Mouse (Mus musculus) stomach, postnatal 0 days (tissue): Measurements from ENCODE around the gene Gm11172. TPM values are rescaled to one million over a fixed set of nuclear protein-coding genes. Genes with fewer than 3 reads are reported as not detected.

Experiments
- ATAC-seq: fragments of 200-750 bp; cut with Nextera tagmentation; 2 replicates; pipeline ENCODE4 v1.8.0; 2017; ENCODE audit not compliant: low FRiP score, low TSS enrichment
- DNase-seq: peaks from one replicate; pipeline ENCODE4 v3.0.0-alpha.2; 2016; ENCODE audit warnings: low spot score
- H3K27ac ChIP-seq: fragments of 300-500 bp; sonication (generic); replicated peaks from 2 replicates; pipeline ENCODE4 v1.5.1; 2014; ENCODE audit warnings: mild to moderate bottlenecking, control low read depth
- H3K27me3 ChIP-seq: fragments of 300-500 bp; sonication (generic); 2 replicates; pipeline ENCODE4 v1.6.1; 2014; ENCODE audit warnings: low read length; ENCODE audit not compliant: control insufficient read depth, insufficient read depth
- H3K36me3 ChIP-seq: fragments of 300-500 bp; sonication (generic); 2 replicates; pipeline ENCODE4 v1.6.1; 2014; ENCODE audit warnings: low read length, mixed read lengths; ENCODE audit not compliant: control insufficient read depth, insufficient read depth
- H3K4me1 ChIP-seq: fragments of 300-500 bp; sonication (generic); replicated peaks from 2 replicates; pipeline ENCODE4 v1.6.1; 2014; ENCODE audit warnings: antibody characterized with exemption; ENCODE audit not compliant: control insufficient read depth, insufficient read depth
- H3K4me2 ChIP-seq: fragments of 300-500 bp; sonication (generic); replicated peaks from 2 replicates; pipeline ENCODE4 v1.6.1; 2014; ENCODE audit warnings: low read depth, mild to moderate bottlenecking, control low read depth, moderate library complexity
- H3K4me3 ChIP-seq: fragments of 300-500 bp; sonication (generic); 2 replicates; pipeline ENCODE4 v1.5.1; 2014; ENCODE audit warnings: low read depth, low read length, control low read depth
- H3K9ac ChIP-seq: fragments of 300-500 bp; sonication (generic); 2 replicates; pipeline ENCODE4 v1.6.1; 2014; ENCODE audit warnings: mild to moderate bottlenecking, low read length, control low read depth, mixed read lengths
- H3K9me3 ChIP-seq: fragments of 300-500 bp; sonication (generic); 2 replicates; pipeline ENCODE4 v1.6.1; 2016; ENCODE audit warnings: low read length; ENCODE audit not compliant: control insufficient read depth
- CTCF ChIP-seq: IDR thresholded peaks from 2 replicates; pipeline ENCODE4 v1.5.1; 2016; ENCODE audit warnings: antibody characterized with exemption, low read depth, mild to moderate bottlenecking, moderate library complexity
- EP300 ChIP-seq: optimal IDR thresholded peaks from 2 replicates; pipeline ENCODE3; 2016; ENCODE audit warnings: antibody characterized with exemption
- WGBS: fragments of 180-500 bp; shearing (Covaris S2); extraction: QIAGEN DNeasy Blood & Tissue Kit; methylation state at CpG from one replicate; pipeline ENCODE4 v1.1.7; 2014; 5-methylcytosine and 5-hydroxymethylcytosine counted together
- polyA plus RNA-seq: library from polyadenylated mRNA; unstranded; fragments of >200 nt; fragmentation: Nextera tagmentation; extraction: Ambion mirVana; gene quantifications from 2 replicates; pipeline ENCODE4 v1.2.1, GENCODE M21; 2015

Gene Gm11172
- polyA plus RNA-seq, 1 experiment from 2014 or later, result not detected

DNA sequence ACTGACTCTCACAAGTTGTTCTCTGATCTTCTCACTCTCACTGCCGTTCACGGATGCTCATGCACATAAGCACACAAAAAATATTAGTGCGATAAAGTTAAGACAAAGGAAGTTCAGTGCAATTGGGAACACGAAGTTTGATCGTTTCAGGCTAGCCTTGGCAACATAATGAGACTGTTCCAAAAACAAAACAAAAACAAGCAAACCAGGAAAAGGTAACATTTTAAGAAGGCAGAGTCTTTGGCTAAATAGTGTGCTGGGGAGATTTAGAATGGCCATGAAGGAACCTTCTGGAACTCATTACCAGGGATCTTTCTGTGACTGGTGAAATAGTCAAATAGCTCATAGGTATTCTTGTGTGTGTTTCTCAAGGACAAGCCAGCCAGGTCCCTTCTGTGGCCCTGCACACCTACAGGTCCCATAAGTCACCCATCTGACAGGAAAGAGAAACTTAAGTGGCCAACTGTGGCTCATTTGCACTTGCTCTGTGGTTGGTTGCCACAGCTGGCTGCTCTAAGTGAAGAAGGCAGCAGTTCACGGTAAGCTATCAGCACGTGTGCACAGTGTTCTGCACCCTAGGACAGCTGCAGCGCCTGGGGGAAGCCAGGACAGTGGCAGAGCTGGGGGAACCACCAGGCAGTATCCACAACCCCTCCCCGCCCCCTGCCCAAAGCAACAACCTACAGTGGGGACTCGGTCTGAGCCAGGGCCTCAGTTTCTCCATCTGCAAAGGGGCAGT lies 6.8 kb upstream of the Gm11172 start, which contains the start of gene Prm1:
Prm1 (minus strand) TSS at position 51 of the 739 bp plus-strand sequence.
- DNase-seq, result no peak
- TF ChIP-seq EP300 (no peak), CTCF (no peak)
- no peak for ATAC-seq
- Histone ChIP-seq H3K9ac (no peak within 1 kb of the TSS), H3K4me3 (no peak within 1 kb of the TSS), H3K9me3 (no peaks in the 10 kb centered on the region), H3K4me2 (no peak within 1 kb of the TSS), H3K27ac (no peak within 1 kb of the TSS), H3K27me3 (no peaks in the 10 kb centered on the region), H3K36me3 (no peaks in the 10 kb centered on the region), H3K4me1 (no peaks in the 10 kb centered on the region)
- 81% methylated on average over 10 of the region's 10 CpGs for WGBS

DNA sequence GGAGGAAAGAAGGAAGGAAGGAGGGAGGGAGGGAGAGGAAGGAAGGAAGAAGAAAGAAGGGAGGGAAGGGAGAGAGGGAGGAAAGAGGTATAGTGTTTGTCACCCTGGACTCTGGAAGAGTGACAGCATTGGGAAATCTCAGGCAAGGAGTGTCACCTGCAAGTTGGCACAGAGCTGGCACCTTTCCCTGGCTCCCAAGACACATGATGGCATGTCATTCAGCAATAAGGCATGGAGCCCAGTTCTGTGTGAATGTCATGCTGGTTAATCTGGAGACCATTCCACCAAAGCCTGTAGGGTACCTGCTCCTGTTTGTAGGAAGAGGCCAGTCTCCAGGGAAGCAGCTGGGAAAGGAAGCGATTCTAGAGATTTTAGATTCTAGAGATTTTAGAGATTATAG lies 2.3 kb upstream of the Gm11172 start:
- no peak overlapping the region for H3K4me3 ChIP-seq
- no peaks in the 10 kb centered on the region for H3K36me3 ChIP-seq
- H3K9ac ChIP-seq, result no peak overlapping the region
- H3K4me1 ChIP-seq, result no peaks in the 10 kb centered on the region
- H3K9me3 ChIP-seq, result no peaks in the 10 kb centered on the region
- no peak for DNase-seq
- WGBS, result 96% methylated on average over 1 of the region's 1 CpGs
- no peak for ATAC-seq
- TF ChIP-seq CTCF (no peak), EP300 (no peak)
- H3K27ac ChIP-seq, result no peak overlapping the region
- H3K4me2 ChIP-seq, result no peak overlapping the region
- no peaks in the 10 kb centered on the region for H3K27me3 ChIP-seq

DNA sequence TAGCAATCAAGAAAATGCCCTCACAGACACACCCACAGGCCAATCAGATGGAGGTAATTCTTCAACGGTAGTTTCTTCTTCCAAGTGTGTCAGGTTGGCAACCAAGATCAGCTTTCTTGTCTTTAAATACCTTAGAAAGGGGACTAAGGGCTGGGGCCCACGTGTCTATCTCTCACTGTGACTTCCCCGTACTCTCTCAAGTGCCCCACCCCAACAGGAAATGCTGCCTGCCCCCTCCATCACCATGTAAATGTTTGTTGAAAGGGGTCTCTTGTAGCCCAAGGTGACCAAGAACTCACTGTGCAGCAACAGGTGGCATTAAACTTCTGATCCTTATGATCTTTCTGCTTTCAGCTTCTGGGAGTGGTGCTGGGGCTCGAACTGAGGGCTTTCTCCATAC lies 1.0 kb downstream of the Gm11172 start:
- 77% methylated on average over 4 of the region's 4 CpGs for WGBS
- no peak overlapping the region for H3K4me3 ChIP-seq
- H3K27me3 ChIP-seq, result no peaks in the 10 kb centered on the region
- H3K4me1 ChIP-seq, result no peaks in the 10 kb centered on the region
- no peak for ATAC-seq
- H3K9ac ChIP-seq, result no peak overlapping the region
- no peak overlapping the region for H3K4me2 ChIP-seq
- H3K9me3 ChIP-seq, result no peaks in the 10 kb centered on the region
- DNase-seq, result no peak
- H3K36me3 ChIP-seq, result no peaks in the 10 kb centered on the region
- TF ChIP-seq CTCF (no peak), EP300 (no peak)
- H3K27ac ChIP-seq, result no peak overlapping the region

DNA sequence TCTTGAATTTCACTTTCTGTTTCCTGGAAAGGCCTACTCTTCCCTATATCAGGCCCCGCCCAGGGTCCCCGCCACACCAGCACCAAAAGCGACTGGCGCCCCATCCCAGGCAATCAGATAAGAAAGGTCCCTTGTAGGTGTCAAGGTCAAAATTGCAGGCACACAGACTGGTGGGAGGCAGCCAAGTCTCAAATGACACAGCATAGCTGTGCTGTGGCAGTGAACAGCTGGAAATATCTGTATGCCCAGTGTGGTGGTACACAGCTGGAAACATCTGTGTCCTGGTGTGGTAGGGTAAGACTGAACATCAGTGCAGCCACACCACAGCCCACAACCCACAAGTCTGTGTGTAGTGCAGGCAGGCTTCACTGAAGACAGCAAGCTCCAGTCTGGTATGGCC lies 2.1 kb downstream of the Gm11172 start:
- no peak overlapping the region for H3K4me2 ChIP-seq
- no peak for DNase-seq
- H3K9ac ChIP-seq, result no peak overlapping the region
- no peaks in the 10 kb centered on the region for H3K36me3 ChIP-seq
- no peak overlapping the region for H3K4me3 ChIP-seq
- no peak for ATAC-seq
- H3K27ac ChIP-seq, result no peak overlapping the region
- H3K9me3 ChIP-seq, result no peaks in the 10 kb centered on the region
- WGBS, result 69% methylated on average over 4 of the region's 4 CpGs
- no peaks in the 10 kb centered on the region for H3K27me3 ChIP-seq
- no peak for TF ChIP-seq CTCF
- TF ChIP-seq EP300, result no peak
- no peaks in the 10 kb centered on the region for H3K4me1 ChIP-seq

DNA sequence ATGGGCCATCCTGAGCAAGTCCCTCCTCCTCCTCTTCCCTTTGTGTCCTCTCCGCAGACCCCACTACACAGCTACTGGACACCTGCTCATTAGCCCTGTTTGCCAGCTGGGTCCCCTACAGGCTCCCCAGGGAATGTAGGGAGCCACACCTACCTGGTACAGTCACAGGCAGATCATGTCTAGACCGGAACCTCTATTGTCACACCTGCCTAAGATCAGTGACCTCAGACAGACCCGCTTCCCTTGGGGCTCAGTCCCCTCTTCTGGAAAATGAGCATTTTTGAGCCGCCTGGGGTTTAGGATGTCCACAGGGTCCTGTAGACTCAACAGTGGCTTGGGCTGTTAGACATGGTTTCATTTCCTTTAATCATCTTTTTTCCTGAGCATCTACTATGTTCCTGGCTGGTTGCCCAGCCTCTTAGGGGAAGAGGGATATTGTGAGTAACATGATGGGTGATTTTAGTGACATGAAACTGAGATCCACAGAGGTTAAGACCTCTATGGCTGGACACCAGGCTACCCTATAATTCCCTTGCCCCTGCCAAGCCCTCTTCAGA lies 5.9 kb downstream of the Gm11172 start:
- H3K27me3 ChIP-seq, result no peaks in the 10 kb centered on the region
- TF ChIP-seq EP300 (no peak), CTCF (no peak)
- no peak overlapping the region for H3K27ac ChIP-seq
- no peaks in the 10 kb centered on the region for H3K9me3 ChIP-seq
- no peak overlapping the region for H3K4me2 ChIP-seq
- no peak overlapping the region for H3K9ac ChIP-seq
- H3K4me3 ChIP-seq, result no peak overlapping the region
- no peak for ATAC-seq
- no peaks in the 10 kb centered on the region for H3K4me1 ChIP-seq
- no peak for DNase-seq
- 73% methylated on average over 4 of the region's 4 CpGs for WGBS
- no peaks in the 10 kb centered on the region for H3K36me3 ChIP-seq

DNA sequence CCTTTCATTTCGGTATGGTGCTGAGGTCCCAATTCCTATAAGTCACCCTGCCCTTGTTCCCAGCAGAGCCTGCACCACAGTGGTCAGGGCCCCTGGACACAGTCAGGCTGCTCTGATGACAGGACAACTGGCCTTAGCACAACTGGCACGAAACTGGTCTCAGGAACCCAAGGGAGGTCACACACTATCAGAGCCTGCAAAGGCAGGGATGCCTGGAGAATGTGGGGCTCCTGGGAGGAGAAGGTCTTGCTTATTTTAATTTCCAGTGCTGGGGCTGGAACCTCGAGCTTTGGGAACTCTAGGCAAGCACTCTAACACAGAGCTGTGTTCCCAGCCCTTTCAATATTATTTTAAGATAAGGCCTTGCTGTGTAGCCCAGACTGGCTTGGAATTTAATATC lies 7.3 kb downstream of the Gm11172 start:
- no peaks in the 10 kb centered on the region for H3K9me3 ChIP-seq
- no peak overlapping the region for H3K27ac ChIP-seq
- no peak overlapping the region for H3K9ac ChIP-seq
- TF ChIP-seq CTCF, result no peak
- no peak for TF ChIP-seq EP300
- H3K27me3 ChIP-seq, result no peaks in the 10 kb centered on the region
- no peak overlapping the region for H3K4me2 ChIP-seq
- no peak overlapping the region for H3K4me3 ChIP-seq
- WGBS, result 64% methylated on average over 3 of the region's 3 CpGs
- H3K4me1 ChIP-seq, result no peaks in the 10 kb centered on the region
- ATAC-seq, result no peak
- no peaks in the 10 kb centered on the region for H3K36me3 ChIP-seq
- no peak for DNase-seq
